Mouse (Mus musculus) testis, adult 2 months (tissue): ENCODE data around the gene Ttyh3. TPM values are rescaled to one million over a fixed set of nuclear protein-coding genes. Genes with fewer than 3 reads are reported as not detected.

Source experiments
- H3K27ac ChIP-seq: fragments of 200-500 bp; 2 replicates; pipeline ENCODE4 v1.5.1; 2012; ENCODE audit warnings: low read depth, low read length; ENCODE audit not compliant: control insufficient read depth, insufficient read depth
- H3K27me3 ChIP-seq: fragments of 200-500 bp; 2 replicates; pipeline ENCODE4 v1.6.1; 2012; ENCODE audit warnings: mild to moderate bottlenecking, low read length, moderate library complexity; ENCODE audit not compliant: control insufficient read depth, insufficient read depth
- H3K36me3 ChIP-seq: fragments of 200-500 bp; 2 replicates; pipeline ENCODE4 v1.6.1; 2012; ENCODE audit warnings: mild to moderate bottlenecking, low read length; ENCODE audit not compliant: control insufficient read depth, insufficient read depth
- H3K4me1 ChIP-seq: fragments of 200-500 bp; 2 replicates; pipeline ENCODE4 v1.6.1; 2012; ENCODE audit warnings: low read length; ENCODE audit not compliant: control insufficient read depth, insufficient read depth
- H3K4me3 ChIP-seq: fragments of 200-500 bp; 2 replicates; pipeline ENCODE4 v1.5.1; 2012; ENCODE audit warnings: low read depth, mild to moderate bottlenecking, low read length, moderate library complexity, mixed read lengths; ENCODE audit not compliant: control insufficient read depth
- CTCF ChIP-seq: fragments of 200-500 bp; IDR thresholded peaks from 2 replicates; pipeline ENCODE4 v1.5.1; 2012; ENCODE audit warnings: low read depth, mild to moderate bottlenecking, inconsistent platforms, low read length, moderate library complexity; ENCODE audit not compliant: control insufficient read depth, insufficient read depth, insufficient replicate concordance
- POLR2A ChIP-seq: fragments of 200-500 bp; IDR thresholded peaks from 2 replicates; pipeline ENCODE4 v1.6.1; 2012; ENCODE audit warnings: low read depth, mild to moderate bottlenecking, inconsistent platforms, low read length, moderate library complexity; ENCODE audit not compliant: control insufficient read depth
- polyA plus RNA-seq: library from polyadenylated mRNA; depleted of rRNA; stranded (reverse); fragments of >200 nt; gene quantifications from 2 replicates; pipeline ENCODE4 v1.2.3, GENCODE M21; 2012

The Ttyh3 gene
- polyA plus RNA-seq, 1 experiment, result 16.2 TPM

DNA sequence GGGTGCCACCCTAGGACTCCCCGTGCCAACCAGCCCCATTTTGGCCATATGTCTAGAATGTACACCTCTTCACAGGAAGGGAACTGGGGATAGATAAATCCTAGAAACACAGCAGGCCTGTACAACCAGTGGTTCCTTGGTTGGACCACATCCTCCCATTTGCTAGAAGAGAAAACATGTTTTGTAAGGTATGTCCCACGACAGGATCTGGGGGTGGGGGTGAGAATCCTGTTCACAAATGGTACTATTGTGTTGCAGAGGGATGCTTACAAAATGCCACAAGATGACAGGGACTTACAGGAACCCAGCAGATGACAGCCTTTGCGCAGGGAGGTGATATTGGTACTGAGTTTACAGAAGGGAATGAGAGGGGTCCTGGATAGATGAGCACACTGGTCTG, 10.8 kb downstream of the Ttyh3 start:
- TF ChIP-seq CTCF (no peak), POLR2A (no peak)
- Histone ChIP-seq H3K27me3 (no peaks in the 10 kb centered on the region), H3K27ac (no peak overlapping the region), H3K36me3 (no peaks in the 10 kb centered on the region), H3K4me1 (peaks cover 2% of the 10 kb centered on the region), H3K4me3 (no peak overlapping the region)

DNA sequence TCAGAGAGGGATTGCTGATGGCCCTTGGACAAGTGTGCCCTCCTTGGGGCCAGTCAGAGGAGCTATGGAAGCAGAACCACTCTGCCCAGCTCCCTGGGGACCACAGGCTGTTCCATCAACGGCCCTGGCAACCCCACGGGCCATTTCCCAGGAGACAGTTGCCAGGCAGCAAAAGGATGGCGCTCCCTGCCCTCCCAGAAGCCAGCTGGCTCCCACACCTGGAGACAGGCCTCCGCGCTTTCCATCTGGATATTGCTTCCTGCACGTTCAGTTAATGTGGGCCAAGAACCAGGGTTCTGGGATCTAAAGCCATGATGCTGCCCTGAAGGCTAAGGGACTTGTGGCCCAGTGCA, 11.8 kb downstream of the Ttyh3 start:
- Histone ChIP-seq H3K36me3 (no peaks in the 10 kb centered on the region), H3K4me3 (no peak overlapping the region), H3K27me3 (no peaks in the 10 kb centered on the region), H3K27ac (no peak overlapping the region), H3K4me1 (peaks cover 2% of the 10 kb centered on the region)
- no peak for TF ChIP-seq POLR2A
- no peak for TF ChIP-seq CTCF

DNA sequence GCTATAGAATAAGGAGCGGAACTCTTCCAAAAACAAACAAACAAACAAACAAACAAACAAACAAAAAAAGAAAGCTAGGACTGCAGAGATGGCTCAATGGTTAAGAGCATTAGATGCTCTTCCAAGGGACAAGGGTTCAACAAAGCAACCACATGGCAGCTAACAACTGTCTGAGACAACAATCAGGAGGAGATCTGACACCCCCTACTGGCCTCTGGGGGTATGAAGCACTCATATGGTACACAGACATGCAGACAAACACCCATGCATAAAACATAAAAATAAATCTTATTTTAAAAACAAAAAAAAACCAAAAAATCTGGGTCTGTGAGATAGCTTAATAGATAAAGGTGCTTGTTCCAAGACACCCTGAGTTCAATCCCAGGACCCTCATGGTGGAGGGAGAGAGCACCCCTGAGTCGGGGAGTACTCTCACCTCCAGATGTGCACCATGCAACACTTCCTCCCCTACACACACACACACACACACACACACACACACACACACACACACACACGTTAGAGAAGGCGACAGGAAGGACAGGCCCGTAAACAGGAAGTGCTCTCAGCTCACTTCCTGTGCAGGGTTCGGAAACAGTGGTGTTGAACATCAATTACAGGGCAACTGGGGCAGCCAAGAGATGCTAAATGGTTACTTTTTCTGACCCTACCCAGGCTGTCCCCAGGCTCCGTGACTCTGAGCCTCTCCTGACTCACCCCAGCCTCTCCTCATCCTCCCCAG, 12.3 kb downstream of the Ttyh3 start:
- TF ChIP-seq CTCF (no peak), POLR2A (no peak)
- peaks cover 2% of the 10 kb centered on the region for H3K4me1 ChIP-seq
- H3K4me3 ChIP-seq, result no peak overlapping the region
- H3K27me3 ChIP-seq, result no peaks in the 10 kb centered on the region
- no peak overlapping the region for H3K27ac ChIP-seq
- H3K36me3 ChIP-seq, result no peaks in the 10 kb centered on the region

DNA sequence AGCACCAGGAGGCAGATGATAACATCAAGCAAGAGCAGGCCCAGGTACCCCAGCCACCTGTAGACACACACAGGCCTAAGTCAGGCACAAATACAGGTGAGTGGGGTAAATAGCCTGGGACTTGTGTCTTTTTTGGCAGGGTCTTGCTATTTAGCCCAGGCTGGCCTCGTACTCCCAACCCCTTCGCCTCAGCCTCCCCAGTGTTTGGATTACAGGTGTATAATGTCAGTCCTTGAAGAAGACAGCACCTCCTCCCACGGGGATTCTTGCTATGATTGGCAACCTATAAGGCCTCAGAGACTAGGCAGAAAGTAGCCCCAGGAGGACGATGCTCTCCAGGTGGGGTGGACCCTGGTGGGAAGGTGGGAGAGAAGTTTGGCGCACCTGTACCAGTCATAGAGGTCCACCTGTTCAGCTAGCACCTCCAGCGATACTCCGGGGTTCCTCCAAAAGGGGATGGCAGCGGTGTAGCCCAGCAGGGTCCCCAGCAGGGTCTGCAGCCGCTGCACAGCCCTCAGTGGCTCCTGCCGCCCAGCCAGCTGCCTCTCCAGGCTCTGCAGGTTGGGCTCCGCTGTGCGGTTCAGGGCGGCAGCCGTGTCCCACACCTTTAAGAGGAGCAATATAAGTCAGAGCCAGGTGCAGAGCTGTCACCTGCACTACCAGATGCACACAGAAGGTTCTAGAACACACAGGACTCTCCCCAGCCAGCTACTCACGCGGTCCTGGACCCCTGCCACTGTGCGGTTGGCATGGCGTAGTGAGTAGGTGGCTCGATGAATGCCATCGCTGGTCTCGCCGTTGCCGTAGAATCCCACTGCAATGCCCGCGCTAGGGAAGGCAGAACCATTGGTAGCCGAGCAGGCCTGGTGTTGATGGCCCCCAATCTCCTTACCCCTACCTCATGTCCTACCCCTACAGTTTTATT, 13.8 kb downstream of the Ttyh3 start:
- Histone ChIP-seq H3K27me3 (no peaks in the 10 kb centered on the region), H3K27ac (no peak overlapping the region), H3K4me1 (peaks cover 2% of the 10 kb centered on the region), H3K36me3 (no peaks in the 10 kb centered on the region), H3K4me3 (no peak overlapping the region)
- TF ChIP-seq CTCF, result no peak
- no peak for TF ChIP-seq POLR2A

DNA sequence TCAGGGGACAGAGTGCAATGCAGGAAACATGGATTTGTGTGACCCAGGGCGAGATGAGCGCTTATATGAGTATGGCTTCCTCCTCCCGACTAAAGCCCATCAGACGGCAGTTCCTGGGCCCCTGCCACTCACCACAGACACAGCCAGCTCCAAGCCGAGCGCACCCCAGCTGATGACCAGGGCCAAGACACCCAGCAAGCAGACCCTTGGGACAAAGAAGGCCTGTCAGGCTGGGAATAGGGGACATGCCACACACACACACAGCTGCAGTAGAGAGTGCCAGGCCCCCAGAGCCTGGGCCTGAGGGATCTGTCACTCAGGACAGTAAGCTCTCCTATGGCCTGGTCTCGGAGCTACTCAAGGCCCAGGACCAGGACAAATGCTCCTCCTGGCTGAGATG, 15.4 kb downstream of the Ttyh3 start:
- H3K27me3 ChIP-seq, result no peaks in the 10 kb centered on the region
- H3K4me1 ChIP-seq, result peaks cover 2% of the 10 kb centered on the region
- H3K36me3 ChIP-seq, result no peaks in the 10 kb centered on the region
- no peak for TF ChIP-seq CTCF
- TF ChIP-seq POLR2A, result no peak
- no peak overlapping the region for H3K4me3 ChIP-seq
- no peak overlapping the region for H3K27ac ChIP-seq

DNA sequence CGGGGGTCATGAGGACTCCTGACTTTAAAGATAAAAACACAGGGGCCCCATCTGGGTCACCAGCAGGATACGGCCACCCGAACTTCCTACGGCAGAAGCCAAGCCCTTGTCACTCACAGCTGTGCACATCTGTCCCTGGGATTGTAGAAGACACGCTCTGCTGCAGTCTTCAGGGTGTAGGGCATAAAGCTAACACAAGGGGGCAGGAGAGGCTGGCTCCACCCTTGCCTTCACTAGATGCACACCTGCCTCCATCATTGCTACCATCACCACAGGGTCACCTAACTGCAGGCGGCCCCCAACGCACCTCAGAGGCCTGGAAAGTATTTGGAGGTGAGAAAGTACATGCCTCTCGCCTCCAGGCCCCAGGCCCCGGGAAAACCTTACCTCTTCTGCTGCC, 19.8 kb downstream of the Ttyh3 start:
- TF ChIP-seq CTCF (peak; percentile 53; the same call in 1 of the 2 replicates), POLR2A (no peak)
- H3K36me3 ChIP-seq, result no peaks in the 10 kb centered on the region
- H3K27ac ChIP-seq, result no peak overlapping the region
- no peak overlapping the region for H3K4me3 ChIP-seq
- H3K27me3 ChIP-seq, result no peaks in the 10 kb centered on the region
- no peaks in the 10 kb centered on the region for H3K4me1 ChIP-seq

DNA sequence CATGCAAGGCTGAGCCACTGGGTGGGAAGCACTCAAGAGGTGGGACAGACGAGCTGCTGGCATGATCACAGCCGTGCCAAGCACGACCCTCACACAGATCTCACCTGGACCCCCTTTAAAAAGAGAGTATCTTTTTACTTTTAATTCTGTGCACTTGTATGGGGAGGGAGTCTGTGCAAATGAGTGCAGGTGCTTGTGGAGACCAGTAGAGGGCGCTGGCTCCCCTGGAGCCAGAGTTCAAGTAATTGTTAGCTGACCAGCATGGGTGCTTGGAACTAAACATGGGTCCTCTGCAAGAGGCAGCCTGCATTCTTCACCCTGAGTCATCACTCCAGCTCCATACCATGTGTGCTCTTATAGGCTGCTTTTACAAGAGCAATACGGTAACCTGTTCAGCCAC, 21.3 kb downstream of the Ttyh3 start:
- H3K4me3 ChIP-seq, result no peak overlapping the region
- no peaks in the 10 kb centered on the region for H3K36me3 ChIP-seq
- peak; percentile 51; the same call in 1 of the 2 replicates for TF ChIP-seq CTCF
- no peak for TF ChIP-seq POLR2A
- no peaks in the 10 kb centered on the region for H3K27me3 ChIP-seq
- no peaks in the 10 kb centered on the region for H3K4me1 ChIP-seq
- H3K27ac ChIP-seq, result no peak overlapping the region

DNA sequence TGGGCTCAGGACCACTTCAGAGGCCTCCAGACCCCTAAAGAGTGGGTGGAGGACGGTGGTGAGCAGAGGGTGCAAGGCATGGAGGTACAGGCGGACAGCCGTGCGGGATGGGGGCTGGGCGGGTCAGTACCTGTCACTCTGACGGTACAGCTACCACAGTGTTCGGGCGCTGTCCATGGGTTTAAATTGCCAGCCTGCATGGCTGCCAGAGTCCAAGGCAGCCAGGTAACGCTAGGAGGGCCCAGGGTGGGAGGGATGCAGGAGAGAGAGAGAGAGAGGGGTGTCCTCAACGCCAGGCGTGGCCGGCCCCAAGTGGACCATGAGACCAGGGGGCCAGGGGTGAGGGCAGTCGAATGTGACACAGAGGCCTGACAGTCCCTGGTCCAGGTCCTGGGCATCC, 23.9 kb downstream of the Ttyh3 start:
- TF ChIP-seq POLR2A, result no peak
- no peak for TF ChIP-seq CTCF
- H3K4me1 ChIP-seq, result no peaks in the 10 kb centered on the region
- no peak overlapping the region for H3K4me3 ChIP-seq
- H3K36me3 ChIP-seq, result no peaks in the 10 kb centered on the region
- no peak overlapping the region for H3K27ac ChIP-seq
- H3K27me3 ChIP-seq, result no peaks in the 10 kb centered on the region
